Mouse (Mus musculus): ENCODE measurements at regions not wholly inside any gene's neighbourhood (a gene's known extent, or its start where the extent isn't known, plus 50 kb on each side); places are given as distances from the start of the nearest gene placed in this dataset.
A peak's percentile ranks its signal among the peaks of the same experiment; 100 is the strongest.

- TF ChIP-seq POLR2A (IDR thresholded peaks at IDR 0.05; ENCODE audit: insufficient read depth, low read depth, low read length) = no peak
- TF ChIP-seq CTCF (IDR thresholded peaks at IDR 0.05; ENCODE audit: insufficient read depth, low read depth, low read length) = peak; percentile 52; the same call in 1 of the 2 replicates
Observed at GRCm38 (mm10) chr11:45795731-45796130, 56.1 kb upstream of the Clint1 start.
